Mouse (Mus musculus) right cerebral cortex, postnatal 36 days (tissue): ENCODE data around the gene Gm9833.
"Not testable (repeated sequence)": the region's sequence is repeated elsewhere in the genome, so short reads cannot be mapped to it uniquely, and the experiment has no call there.

Experiments
- DNase-seq, 2 experiments: peaks; one replicate each; pipeline ENCODE4 v3.0.0; 2022; ENCODE audit warnings: low spot score in 2 of 2, mixed read lengths in 1 of 2

The Gm9833 gene

DNA sequence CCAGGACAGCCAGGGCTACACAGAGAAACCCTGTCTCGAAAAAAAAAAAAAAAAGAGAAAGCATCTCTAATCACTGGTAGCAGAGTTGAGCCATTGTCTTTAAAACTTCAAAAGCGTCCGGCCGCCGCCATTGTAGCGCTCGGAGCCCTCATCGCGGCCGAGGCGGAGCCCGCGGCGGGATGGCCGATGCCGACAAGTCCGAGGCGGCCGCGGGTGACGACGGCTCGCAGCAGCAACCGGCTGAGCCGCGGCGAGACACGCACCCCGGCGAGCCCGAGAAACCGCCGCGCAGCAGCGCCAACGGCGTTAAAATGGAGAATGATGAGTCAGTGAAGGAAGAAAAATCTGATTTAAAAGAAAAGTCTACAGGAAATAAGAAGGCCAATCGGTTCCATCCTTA is at the start of gene Gm9833:
Gene Gm9833, plus strand, starts transcription at position 117 of the 400 bp plus-strand sequence.
- DNase-seq: not testable (repeated sequence)

- no peak for DNase-seq
These were observed 17.8 kb upstream of the Gm9833 start for GRCm38 (mm10) chr3:10070070-10070469.

GRCm38 (mm10) chr3:10075826-10076225 is 12.1 kb upstream of the Gm9833 start:
- DNase-seq: no peak

DNA sequence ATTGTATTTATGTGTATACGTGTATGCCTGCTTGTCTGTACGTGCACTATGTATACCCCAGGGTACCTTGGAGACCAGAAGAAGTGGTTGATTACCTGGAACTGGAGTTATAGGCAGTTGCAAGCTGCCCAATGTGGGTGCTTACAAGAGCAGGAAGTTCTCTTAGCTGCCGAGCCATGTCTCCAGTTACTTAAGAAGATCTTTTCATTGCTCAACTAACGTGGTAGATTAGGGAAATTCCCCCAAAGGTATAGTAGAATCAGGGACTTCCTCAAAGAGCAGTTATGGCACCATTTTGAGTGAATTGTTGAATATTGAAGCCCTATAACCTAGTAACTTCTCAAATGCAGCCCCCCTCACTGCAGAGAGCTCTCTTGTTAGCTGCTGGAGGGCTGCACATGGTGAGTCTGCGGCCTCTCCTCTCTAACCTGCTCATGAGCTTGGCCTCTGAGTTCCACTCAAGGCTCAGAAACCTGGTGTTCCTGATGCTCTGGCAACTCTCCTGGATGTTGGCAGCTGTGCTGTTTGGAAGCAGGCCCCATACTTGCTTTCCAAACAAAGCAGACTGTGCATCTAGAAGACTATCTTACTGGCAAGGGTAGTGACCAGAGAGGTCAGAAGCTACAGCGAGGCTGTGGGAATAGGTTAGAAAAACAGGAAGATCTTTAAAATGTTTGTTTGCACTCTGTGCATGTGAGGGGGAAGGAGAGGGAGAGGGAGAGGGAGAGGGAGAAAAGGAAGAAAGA is 10.6 kb upstream of the Gm9833 start:
- no peak for DNase-seq

DNA sequence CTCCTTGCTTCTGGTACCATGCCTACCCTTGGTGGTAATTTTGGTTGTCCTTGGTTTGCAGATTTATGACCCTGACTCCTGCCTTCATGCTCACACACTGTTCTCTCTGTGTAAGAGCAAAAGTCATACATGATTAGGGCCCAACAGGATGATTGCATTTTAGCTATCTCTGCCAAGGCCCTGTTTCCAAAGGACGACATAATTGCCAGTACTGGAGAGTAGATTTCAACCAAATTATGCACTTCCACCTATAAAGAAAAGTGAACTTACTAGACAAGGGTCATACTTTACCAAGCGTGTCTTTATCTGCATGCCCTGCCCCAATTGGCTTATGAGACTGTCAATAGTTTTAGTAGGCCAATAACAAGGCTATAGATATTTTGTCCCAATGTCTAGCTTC is 9.8 kb upstream of the Gm9833 start:
- DNase-seq: no peak

GRCm38 (mm10) chr3:10081336-10081735 is 6.6 kb upstream of the Gm9833 start:
- no peak for DNase-seq

DNA sequence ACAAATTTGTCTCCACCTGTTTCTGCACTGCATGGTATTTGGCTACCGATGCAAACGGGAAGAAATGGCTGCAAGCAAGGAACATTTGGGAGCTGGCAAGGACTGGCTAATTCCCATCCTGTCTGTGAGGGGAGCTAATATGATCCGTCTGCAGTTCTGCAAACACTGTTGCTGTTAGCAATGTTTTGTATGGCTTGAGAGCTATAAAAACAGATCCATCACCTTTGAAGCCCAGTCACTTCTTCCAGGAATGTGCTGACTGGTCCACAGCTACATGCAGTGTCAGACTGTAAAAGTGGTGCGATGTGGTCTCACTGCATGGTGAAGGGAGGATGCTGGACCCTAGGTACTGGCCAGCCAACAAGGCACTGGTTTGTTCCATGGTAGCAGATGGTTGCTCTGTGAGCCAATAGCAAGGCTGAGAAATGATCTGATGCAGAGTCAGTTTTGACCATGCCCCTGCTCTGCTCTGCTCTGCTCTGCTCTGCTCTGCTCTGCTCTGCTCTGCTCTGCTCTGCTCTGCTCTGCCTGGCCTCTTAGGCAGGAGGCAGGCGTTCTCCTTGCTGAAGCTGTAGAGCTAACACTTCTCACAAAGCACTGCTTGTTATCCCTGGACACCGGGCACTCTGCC is 5.9 kb upstream of the Gm9833 start:
- DNase-seq: no peak

DNA sequence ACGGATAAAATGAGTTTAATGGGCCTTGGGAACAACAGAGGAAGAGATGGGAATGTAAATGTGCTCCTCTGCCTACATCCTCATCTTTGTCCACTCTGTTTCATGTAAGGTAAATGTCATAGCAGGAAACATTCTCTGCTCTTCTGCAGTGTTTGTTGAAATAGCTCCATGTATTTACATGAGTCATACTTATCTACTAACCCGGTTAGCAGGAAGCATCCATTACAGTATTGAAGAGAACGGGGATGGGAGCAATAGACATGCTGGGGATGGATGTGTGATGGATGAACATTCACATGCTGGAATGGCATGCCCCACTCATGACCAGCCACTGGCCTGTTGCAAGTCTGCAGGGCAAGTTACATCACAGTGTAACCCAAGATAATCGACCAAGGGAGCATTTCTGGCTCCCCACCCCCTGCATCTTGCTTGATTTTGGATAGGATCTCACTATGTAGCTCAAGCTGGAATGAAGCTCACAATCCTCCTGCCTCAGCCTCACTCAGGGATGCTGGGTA is 5.3 kb upstream of the Gm9833 start:
- no peak for DNase-seq

GRCm38 (mm10) chr3:10084102-10084501 is 3.8 kb upstream of the Gm9833 start:
- DNase-seq: no peak

DNA sequence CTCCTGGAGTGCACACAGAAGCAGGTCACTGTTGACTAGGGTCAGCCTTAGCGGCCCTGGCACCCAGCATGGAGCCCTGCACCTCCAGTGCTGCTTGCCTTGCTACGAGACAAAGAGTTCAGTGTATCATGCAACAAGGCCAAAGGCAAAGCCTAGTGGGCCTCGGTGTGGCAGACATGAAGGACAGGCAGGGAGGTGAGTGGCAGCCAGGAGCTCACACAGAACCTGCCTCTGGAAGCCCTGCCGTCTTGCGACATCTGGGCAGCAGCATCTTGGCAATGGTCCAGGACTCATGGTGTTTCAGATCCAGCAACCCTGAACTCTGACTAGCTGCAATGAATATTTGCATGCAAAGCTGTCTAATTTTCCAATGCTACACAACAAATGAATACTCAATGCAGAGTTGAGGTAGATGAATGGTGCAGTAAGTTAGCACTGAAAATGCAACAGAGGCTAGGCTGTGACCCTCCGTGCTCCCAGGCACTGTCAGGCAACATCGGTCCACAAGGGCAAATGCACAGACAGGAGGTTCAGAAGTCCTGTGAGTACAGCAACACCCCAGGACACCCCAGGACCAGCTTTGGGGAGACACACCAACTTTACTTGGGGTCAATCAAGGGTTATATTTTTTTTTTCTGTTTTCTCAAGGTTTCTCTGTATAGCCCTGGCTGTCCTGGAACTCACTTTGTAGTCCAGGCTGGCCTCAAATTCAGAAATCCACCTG is 2.4 kb upstream of the Gm9833 start:
- DNase-seq: no peak

- no peak for DNase-seq
These were observed 399 bp upstream of the Gm9833 start for GRCm38 (mm10) chr3:10087511-10087910.

DNA sequence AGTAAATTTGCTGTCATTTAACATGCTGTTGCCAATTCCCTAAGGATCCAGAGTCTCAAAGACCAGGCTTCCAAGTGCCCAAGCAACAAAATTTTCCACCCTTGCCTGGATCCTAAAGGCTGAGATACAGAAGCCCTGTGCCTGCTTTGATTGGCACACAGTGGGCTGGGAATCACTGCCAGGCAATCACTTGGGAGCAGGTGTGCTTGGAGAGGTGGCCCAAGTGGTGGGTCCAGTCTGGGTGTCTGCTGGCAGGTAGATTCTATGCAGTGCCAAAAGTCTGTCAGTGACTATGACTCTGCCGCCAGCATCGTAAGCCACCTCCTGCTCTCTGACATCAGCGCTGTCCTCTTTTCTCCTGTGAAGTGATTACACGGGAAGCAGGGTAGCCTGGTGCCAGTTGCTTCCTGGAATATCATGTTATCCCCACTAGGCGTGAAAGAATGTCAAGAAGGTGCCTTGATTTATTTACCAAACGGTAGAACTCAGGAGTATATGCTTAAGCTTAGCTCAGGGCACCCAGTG is 3.8 kb downstream of the Gm9833 start:
- no peak for DNase-seq

GRCm38 (mm10) chr3:10092499-10092898 is 4.6 kb downstream of the Gm9833 start:
- no peak for DNase-seq

GRCm38 (mm10) chr3:10092914-10093313 is 5.0 kb downstream of the Gm9833 start:
- DNase-seq: no peak

DNA sequence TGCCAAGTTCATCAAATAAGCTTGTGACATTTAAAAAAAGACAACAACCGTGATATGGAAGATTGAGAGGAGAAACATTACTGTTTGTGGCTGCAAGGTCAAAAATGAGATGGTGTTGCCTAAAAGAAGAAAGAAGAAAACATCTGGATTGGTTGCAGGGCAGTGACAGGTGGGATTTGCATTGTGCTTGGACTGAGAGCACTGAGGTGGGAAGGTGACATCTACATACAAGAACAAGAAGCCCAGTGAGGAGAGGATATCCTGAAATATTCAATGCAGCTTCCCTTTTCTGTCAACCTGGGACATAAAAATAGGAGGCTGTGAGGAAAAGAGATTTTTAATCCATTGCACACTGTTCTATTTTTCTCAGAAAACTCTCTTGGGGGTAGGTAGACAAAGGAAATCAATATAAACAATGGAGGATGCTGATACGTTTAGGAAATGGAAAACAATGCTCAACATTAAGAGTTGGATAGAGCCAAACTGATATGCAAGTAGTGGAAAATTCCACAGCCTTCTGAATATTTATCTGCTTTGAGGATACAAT is 7.2 kb downstream of the Gm9833 start:
- no peak for DNase-seq

DNA sequence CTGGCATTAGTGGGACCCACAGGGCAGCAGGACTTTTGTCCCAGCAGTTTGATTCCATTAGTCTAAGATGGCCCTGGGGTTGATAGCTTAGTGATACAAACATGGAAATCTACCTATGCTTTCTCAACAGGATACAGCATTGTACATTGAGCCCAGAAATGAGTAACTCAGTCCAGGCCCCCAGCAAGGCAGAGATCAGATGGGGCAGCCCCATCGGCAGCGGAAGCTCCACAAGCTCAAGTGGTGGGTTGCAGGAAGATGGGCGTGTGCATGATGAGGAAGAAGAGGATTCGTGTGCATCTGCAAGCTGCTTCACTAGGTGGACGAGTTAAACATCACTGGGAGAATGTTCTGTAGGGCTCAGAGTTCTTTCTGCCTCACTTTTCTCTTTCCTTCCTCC is 11.8 kb downstream of the Gm9833 start:
- DNase-seq: no peak

- no peak for DNase-seq
These were observed 23.7 kb downstream of the Gm9833 start for GRCm38 (mm10) chr3:10111570-10111969.

DNA sequence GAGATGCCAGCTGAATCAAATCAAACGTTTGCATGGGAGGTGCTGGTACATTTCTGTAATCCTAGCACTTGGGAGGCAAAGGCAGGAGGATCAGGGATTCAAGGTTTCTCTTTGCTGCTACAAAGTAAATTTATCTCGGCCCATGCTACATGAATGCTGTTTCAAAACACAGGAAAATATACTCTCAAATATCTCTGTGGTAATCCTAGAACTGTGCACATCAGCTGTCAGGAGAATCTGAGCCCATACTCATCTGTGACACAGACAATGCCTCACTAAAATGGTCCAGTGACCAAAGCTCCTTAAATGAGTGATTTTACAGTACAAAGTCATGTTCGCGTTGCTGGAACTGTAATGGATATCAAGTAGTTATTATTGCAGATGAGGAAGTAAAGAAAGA is 24.3 kb downstream of the Gm9833 start:
- no peak for DNase-seq

- no peak for DNase-seq
These were observed 24.8 kb downstream of the Gm9833 start for GRCm38 (mm10) chr3:10112660-10113059.

GRCm38 (mm10) chr3:10116531-10116930 is 28.6 kb downstream of the Gm9833 start:
- no peak for DNase-seq

DNA sequence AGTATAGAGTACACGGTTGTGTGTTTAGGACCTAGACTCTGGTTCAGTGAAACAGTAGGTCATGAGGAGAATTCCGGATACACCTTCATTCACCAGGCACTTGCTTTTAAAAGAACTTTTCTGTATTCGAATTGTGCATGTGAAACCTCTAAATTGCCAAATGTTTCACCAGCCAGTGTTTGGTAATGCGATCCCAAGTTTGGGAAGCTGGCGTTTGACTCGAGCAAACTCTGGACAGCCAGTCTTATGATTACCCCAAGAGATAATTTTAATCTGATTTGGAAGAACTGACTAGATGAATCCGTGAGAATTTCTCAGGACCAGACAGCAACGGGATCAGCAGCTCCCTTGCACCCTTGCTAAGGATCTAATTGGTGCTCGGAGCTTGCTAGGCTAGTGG is 33.3 kb downstream of the Gm9833 start:
- DNase-seq: no peak
